Mouse (Mus musculus): ENCODE data around the gene 1110065P20Rik.
A peak's percentile ranks its signal among the peaks of the same experiment; 100 is the strongest.

The 1110065P20Rik gene

GRCm38 (mm10) chr4:124840998-124841397 is 10.0 kb downstream of the 1110065P20Rik start:
- peak in 1 of 2 experiments; percentile 15 for DNase-seq (ENCODE audit: low spot score in 2 of 2)

DNA sequence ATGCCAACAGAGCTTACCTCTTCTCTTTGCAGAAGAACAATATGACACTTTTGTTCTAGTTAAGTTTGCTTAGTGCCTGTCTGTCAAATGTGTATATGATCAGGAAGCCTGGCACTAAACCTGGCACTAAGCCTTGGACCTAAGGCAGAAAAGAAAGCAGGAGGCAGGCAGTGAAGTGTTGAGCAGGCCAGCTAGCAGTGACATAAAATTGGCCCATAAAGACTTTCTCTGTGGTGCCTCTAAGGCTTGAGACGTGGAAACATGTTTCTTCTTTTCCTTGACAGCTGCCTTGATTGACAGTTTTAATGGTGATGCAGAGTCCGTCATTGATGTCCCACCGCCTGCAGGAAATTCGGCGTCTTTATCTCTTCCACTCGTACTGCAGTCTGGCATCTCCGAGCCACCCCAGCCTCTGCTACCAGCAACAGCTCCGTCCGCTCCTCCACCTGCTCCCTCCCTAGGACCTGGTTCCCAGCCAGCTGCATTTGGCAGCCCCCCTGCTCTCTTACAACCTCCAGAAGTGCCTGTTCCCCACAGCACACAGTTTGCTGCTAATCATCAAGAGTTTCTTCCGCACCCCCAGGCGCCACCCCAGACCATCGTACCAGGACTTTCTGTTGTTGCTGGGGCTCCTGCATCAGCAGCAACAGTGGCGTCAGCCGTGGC is 12.8 kb downstream of the 1110065P20Rik start:
- DNase-seq (ENCODE audit: low spot score in 2 of 2): no peak

GRCm38 (mm10) chr4:124832796-124833195 is 18.2 kb downstream of the 1110065P20Rik start:
- DNase-seq (ENCODE audit: low spot score in 2 of 2): no peak

DNA sequence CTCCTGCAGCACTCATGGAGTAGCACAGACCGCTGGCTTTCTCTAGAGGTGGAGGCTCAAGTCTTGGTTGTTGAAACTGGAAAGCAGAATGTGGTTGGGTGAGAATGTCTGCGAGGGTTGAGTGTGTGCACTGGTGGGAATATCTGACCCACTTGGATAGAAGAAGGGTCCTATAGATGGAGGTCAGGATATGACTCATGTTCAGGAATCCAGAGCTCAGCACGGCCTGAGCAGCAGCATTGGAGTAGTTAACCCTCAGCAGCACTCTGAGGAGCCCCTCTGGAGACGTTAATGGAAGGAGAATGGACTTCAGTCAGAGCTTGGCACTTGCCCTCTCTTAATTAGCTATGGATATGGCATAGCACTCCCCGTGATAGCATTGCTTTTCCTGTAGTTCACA is 21.3 kb downstream of the 1110065P20Rik start:
- DNase-seq (ENCODE audit: low spot score in 2 of 2): no peak

- no peak for DNase-seq (ENCODE audit: low spot score in 2 of 2)
These were observed 25.5 kb downstream of the 1110065P20Rik start for GRCm38 (mm10) chr4:124825371-124825965.

GRCm38 (mm10) chr4:124824967-124825366 is 26.0 kb downstream of the 1110065P20Rik start:
- DNase-seq (ENCODE audit: low spot score in 2 of 2): no peak

- DNase-seq (ENCODE audit: low spot score in 2 of 2): no peak
These were observed 32.2 kb downstream of the 1110065P20Rik start for GRCm38 (mm10) chr4:124818832-124819231.

DNA sequence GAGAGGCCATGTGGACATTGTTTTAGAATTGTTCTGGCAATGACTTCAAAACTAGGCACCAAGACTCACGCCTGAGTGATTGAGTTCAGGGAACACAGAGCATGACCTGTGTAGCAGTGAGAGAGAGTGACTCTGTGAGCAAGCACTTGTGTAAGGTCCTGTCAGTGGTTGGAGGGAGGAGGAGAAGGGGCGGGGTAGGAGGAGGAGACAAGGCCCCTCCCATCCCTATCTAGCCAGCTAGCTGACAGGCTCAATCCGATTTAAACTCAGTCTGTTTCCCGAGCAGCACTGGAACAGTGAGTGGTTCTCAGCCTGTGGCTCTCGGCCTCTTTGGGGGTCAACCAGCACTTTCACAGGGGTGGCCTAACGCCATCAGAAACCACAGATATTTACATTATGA is 33.2 kb downstream of the 1110065P20Rik start:
- DNase-seq (ENCODE audit: low spot score in 2 of 2): no peak

DNA sequence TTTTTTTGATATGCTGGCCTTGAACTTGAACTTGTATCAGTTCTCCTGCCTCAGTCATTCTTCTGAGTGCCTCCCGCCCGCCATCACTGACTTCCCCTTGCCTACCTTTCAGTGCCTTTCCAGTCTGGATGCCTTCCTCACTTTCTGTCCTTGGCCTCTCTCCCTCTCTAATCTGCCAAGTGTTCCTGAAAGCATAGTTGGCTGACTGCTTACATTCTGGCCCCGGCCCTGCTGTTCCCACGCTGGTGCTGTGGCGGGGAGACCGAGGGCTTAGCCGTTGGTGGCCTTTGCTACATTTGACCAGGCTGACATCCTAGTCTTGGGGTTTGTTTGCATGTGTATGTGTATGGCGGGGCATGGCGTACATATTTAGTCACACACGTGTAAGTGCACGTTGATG is 35.1 kb downstream of the 1110065P20Rik start:
- no peak for DNase-seq (ENCODE audit: low spot score in 2 of 2)

DNA sequence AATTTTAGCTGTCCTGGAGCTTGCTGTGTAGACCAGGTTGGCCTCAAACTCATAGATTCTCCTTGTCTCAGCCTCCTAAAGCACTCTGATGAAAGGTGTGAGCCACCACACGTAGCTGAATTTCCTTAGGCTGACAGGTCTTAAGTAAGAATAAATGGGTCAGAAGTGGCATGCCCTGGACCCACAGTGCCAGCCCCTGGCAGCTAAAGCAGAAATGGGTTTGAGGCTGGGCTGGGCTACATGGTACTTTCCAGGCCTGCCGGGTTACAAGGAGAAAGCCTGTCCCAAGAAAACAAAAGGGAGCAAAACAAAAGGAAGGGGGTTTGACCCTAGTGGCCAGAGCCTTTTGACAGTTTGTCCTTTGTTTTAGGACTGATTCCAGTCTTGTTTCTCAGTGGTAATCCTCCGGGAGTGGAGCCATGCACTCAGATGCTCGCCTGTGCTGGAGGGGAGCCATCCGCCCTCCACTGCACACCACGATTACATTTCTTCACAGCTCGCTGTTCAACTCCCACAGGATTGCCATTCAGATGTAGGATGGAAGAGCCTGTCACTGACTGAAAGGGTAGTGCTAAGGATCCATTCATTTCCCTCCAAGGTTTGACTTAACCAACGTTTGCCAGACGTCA is 39.5 kb downstream of the 1110065P20Rik start:
- no peak for DNase-seq (ENCODE audit: low spot score in 2 of 2)

DNA sequence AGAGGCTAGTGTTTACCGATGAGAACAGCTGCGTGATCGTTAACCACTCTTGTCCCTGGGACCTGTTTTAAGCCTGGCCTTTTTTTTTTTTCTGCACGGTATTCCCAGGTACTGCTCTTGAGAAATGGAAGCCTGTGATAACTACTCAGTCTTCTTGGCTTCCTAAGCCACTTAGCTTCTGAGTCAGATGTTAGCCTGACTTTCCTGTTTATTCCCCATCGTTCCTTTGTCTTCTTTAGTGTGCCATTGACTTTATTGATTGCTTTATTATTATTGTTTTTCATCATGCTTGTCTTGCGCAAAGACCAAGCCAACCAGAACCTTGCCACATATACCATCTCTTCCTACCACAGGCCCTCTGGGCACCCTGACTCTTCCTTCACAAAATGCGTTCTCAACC is 40.9 kb downstream of the 1110065P20Rik start:
- no peak for DNase-seq (ENCODE audit: low spot score in 2 of 2)

GRCm38 (mm10) chr4:124809136-124809883 is 41.7 kb downstream of the 1110065P20Rik start:
- DNase-seq (ENCODE audit: low spot score in 2 of 2): no peak

GRCm38 (mm10) chr4:124808511-124808910 is 42.5 kb downstream of the 1110065P20Rik start:
- no peak for DNase-seq (ENCODE audit: low spot score in 2 of 2)

DNA sequence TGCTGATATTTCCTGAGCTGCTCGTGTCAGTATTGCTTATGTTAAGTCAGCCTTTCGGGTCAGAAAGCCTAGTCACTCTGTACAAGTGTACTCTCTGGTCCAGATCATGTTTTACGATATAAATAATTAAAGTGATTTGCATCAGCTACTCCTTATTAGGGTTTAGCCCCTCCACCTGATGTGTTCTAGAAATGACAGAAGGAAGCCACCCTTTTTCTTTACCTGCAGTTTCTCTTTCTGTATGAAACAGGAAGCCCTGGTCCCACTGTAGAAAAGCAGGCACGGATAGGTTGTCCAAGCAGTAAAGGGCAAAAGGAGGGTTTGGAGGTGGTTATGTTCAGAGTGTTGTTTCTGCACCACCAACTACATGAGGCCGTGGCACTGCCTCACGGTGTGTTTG is 47.6 kb downstream of the 1110065P20Rik start:
- DNase-seq (ENCODE audit: low spot score in 2 of 2): no peak

GRCm38 (mm10) chr4:124802309-124803260 is 48.4 kb downstream of the 1110065P20Rik start:
- peak; percentile 96 to 97 for DNase-seq (ENCODE audit: low spot score in 2 of 2)

DNA sequence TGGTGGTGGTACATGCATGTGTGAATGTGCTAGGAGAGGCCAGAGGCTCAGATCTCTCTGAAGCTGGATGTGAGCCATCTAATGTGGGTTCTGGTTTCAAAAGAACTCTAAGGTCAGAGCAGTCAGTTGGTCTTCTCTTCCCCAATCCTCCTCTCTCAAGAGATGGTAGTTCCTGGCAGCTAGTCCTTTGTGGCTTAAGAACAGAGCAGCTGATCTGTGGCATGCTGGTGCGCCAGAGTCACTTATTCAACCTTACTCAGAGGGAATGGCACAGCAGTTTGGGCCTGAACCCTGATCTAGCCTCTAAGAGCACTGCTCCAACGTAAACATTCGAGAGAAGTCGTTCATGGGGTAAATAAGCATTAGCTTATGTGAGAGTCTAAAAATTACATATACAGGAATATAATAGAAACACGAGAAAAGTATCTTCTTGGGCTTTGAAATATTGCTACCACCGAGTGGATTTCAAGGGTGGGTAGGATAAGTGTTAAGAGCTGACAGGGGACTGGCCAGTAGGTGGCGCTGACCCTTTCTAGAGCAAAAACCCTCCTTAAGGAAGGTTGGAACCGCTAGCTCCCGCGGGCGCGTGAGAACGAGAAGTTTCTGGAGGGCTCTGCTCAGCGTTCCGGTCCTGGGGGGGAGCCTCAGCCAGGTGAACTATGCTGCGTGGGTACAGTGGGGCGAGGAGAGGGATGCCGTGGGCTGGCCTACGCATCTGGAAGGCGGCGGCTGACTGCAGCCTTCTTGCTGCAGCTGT is 49.3 kb downstream of the 1110065P20Rik start, which contains the start of gene Mtf1:
Gene Mtf1 (plus strand): TSS at position 553 of the 757 bp plus-strand sequence.
- peak; percentile 78 to 84 for DNase-seq (ENCODE audit: low spot score in 2 of 2)
